Mouse (Mus musculus): Measurements from ENCODE around the gene Pakap. TPM values are rescaled to one million over a fixed set of nuclear protein-coding genes. Genes with fewer than 3 reads are reported as not detected.

The Pakap gene
- 11.2 and 12.7 TPM in 2 replicates for polyA plus RNA-seq (2015; fragmentation: Nextera tagmentation; extraction: Ambion mirVana)

GRCm38 (mm10) chr4:57567666-57568206 is at the start of gene Pakap:
Gene Pakap, plus strand, starts transcription at chr4:57568179.
- Histone ChIP-seq H3K36me3 (ENCODE audit: control insufficient read depth, insufficient read depth, low read length) (no peaks in the 10 kb centered on the region), H3K27ac (ENCODE audit: low read length) (peak within 1 kb of the TSS; percentile 70), H3K4me1 (ENCODE audit: control insufficient read depth, insufficient read depth, low read length) (peaks cover 2% of the 10 kb centered on the region; the same call in 1 of the 2 replicates), H3K4me2 (ENCODE audit: low read length) (peak within 1 kb of the TSS; percentile 64), H3K9ac (ENCODE audit: low read depth, low read length) (peak within 1 kb of the TSS; percentile 72), H3K4me3 (ENCODE audit: low read depth, low read length) (peak within 1 kb of the TSS; percentile 50), H3K9me3 (replicated peaks; ENCODE audit: control insufficient read depth, low read length, poor library complexity, severe bottlenecking) (no peaks in the 10 kb centered on the region), H3K27me3 (ENCODE audit: control insufficient read depth, insufficient read depth, low read depth, low read length) (no peaks in the 10 kb centered on the region)
- peak; percentile 93 for ATAC-seq
- WGBS = 0% methylated on average over 50 of the region's 51 CpGs

- Histone ChIP-seq H3K27me3 (ENCODE audit: control insufficient read depth, insufficient read depth, low read depth, low read length) (no peaks in the 10 kb centered on the region), H3K4me3 (ENCODE audit: low read depth, low read length) (no peak overlapping the region), H3K9me3 (replicated peaks; ENCODE audit: control insufficient read depth, low read length, poor library complexity, severe bottlenecking) (no peaks in the 10 kb centered on the region), H3K4me1 (ENCODE audit: control insufficient read depth, insufficient read depth, low read length) (no peaks in the 10 kb centered on the region), H3K27ac (ENCODE audit: low read length) (no peak overlapping the region), H3K36me3 (ENCODE audit: control insufficient read depth, insufficient read depth, low read length) (no peaks in the 10 kb centered on the region), H3K4me2 (ENCODE audit: low read length) (no peak overlapping the region), H3K9ac (ENCODE audit: low read depth, low read length) (no peak overlapping the region)
- ATAC-seq = no peak
- 91% methylated on average over 15 of the region's 15 CpGs for WGBS
These were observed 44.5 kb upstream of the Pakap start for GRCm38 (mm10) chr4:57523456-57523855.

GRCm38 (mm10) chr4:57524461-57524860 is 43.5 kb upstream of the Pakap start:
- Histone ChIP-seq H3K27ac (ENCODE audit: low read length) (no peak overlapping the region), H3K27me3 (ENCODE audit: control insufficient read depth, insufficient read depth, low read depth, low read length) (no peaks in the 10 kb centered on the region), H3K4me2 (ENCODE audit: low read length) (no peak overlapping the region), H3K4me1 (ENCODE audit: control insufficient read depth, insufficient read depth, low read length) (no peaks in the 10 kb centered on the region), H3K9me3 (replicated peaks; ENCODE audit: control insufficient read depth, low read length, poor library complexity, severe bottlenecking) (no peaks in the 10 kb centered on the region), H3K4me3 (ENCODE audit: low read depth, low read length) (no peak overlapping the region), H3K9ac (ENCODE audit: low read depth, low read length) (no peak overlapping the region), H3K36me3 (ENCODE audit: control insufficient read depth, insufficient read depth, low read length) (no peaks in the 10 kb centered on the region)
- WGBS = 80% methylated on average over 3 of the region's 3 CpGs
- no peak for ATAC-seq

GRCm38 (mm10) chr4:57525221-57526011 is 42.6 kb upstream of the Pakap start:
- H3K27me3 ChIP-seq (ENCODE audit: control insufficient read depth, insufficient read depth, low read depth, low read length) = no peaks in the 10 kb centered on the region
- H3K4me1 ChIP-seq (ENCODE audit: control insufficient read depth, insufficient read depth, low read length) = no peaks in the 10 kb centered on the region
- no peaks in the 10 kb centered on the region for H3K9me3 ChIP-seq (replicated peaks; ENCODE audit: control insufficient read depth, low read length, poor library complexity, severe bottlenecking)
- H3K36me3 ChIP-seq (ENCODE audit: control insufficient read depth, insufficient read depth, low read length) = no peaks in the 10 kb centered on the region
- H3K4me3 ChIP-seq (ENCODE audit: low read depth, low read length) = no peak overlapping the region
- H3K4me2 ChIP-seq (ENCODE audit: low read length) = no peak overlapping the region
- ATAC-seq = no peak
- WGBS = 78% methylated on average over 9 of the region's 9 CpGs
- H3K9ac ChIP-seq (ENCODE audit: low read depth, low read length) = no peak overlapping the region
- no peak overlapping the region for H3K27ac ChIP-seq (ENCODE audit: low read length)

- Histone ChIP-seq H3K27me3 (ENCODE audit: control insufficient read depth, insufficient read depth, low read depth, low read length) (no peaks in the 10 kb centered on the region), H3K9ac (ENCODE audit: low read depth, low read length) (no peak overlapping the region), H3K9me3 (replicated peaks; ENCODE audit: control insufficient read depth, low read length, poor library complexity, severe bottlenecking) (no peaks in the 10 kb centered on the region), H3K4me2 (ENCODE audit: low read length) (no peak overlapping the region), H3K36me3 (ENCODE audit: control insufficient read depth, insufficient read depth, low read length) (no peaks in the 10 kb centered on the region), H3K27ac (ENCODE audit: low read length) (no peak overlapping the region), H3K4me1 (ENCODE audit: control insufficient read depth, insufficient read depth, low read length) (no peaks in the 10 kb centered on the region), H3K4me3 (ENCODE audit: low read depth, low read length) (no peak overlapping the region)
- no peak for ATAC-seq
These were observed 39.7 kb upstream of the Pakap start for GRCm38 (mm10) chr4:57528296-57528695.

GRCm38 (mm10) chr4:57533686-57534085 is 34.3 kb upstream of the Pakap start:
- no peaks in the 10 kb centered on the region for H3K27me3 ChIP-seq (ENCODE audit: control insufficient read depth, insufficient read depth, low read depth, low read length)
- H3K4me3 ChIP-seq (ENCODE audit: low read depth, low read length) = no peak overlapping the region
- no peak for ATAC-seq
- no peaks in the 10 kb centered on the region for H3K4me1 ChIP-seq (ENCODE audit: control insufficient read depth, insufficient read depth, low read length)
- no peak overlapping the region for H3K9ac ChIP-seq (ENCODE audit: low read depth, low read length)
- no peaks in the 10 kb centered on the region for H3K9me3 ChIP-seq (replicated peaks; ENCODE audit: control insufficient read depth, low read length, poor library complexity, severe bottlenecking)
- H3K36me3 ChIP-seq (ENCODE audit: control insufficient read depth, insufficient read depth, low read length) = no peaks in the 10 kb centered on the region
- 73% methylated on average over 6 of the region's 6 CpGs for WGBS
- no peak overlapping the region for H3K27ac ChIP-seq (ENCODE audit: low read length)
- H3K4me2 ChIP-seq (ENCODE audit: low read length) = no peak overlapping the region

GRCm38 (mm10) chr4:57534232-57534631 is 33.7 kb upstream of the Pakap start:
- no peak overlapping the region for H3K27ac ChIP-seq (ENCODE audit: low read length)
- no peaks in the 10 kb centered on the region for H3K36me3 ChIP-seq (ENCODE audit: control insufficient read depth, insufficient read depth, low read length)
- WGBS = 60% methylated on average over 6 of the region's 6 CpGs
- H3K9ac ChIP-seq (ENCODE audit: low read depth, low read length) = no peak overlapping the region
- no peak overlapping the region for H3K4me3 ChIP-seq (ENCODE audit: low read depth, low read length)
- H3K4me2 ChIP-seq (ENCODE audit: low read length) = no peak overlapping the region
- H3K9me3 ChIP-seq (replicated peaks; ENCODE audit: control insufficient read depth, low read length, poor library complexity, severe bottlenecking) = no peaks in the 10 kb centered on the region
- ATAC-seq = no peak
- H3K27me3 ChIP-seq (ENCODE audit: control insufficient read depth, insufficient read depth, low read depth, low read length) = no peaks in the 10 kb centered on the region
- H3K4me1 ChIP-seq (ENCODE audit: control insufficient read depth, insufficient read depth, low read length) = no peaks in the 10 kb centered on the region

- WGBS = 91% methylated on average over 4 of the region's 4 CpGs
- no peak overlapping the region for H3K27ac ChIP-seq (ENCODE audit: low read length)
- no peak overlapping the region for H3K4me2 ChIP-seq (ENCODE audit: low read length)
- no peaks in the 10 kb centered on the region for H3K27me3 ChIP-seq (ENCODE audit: control insufficient read depth, insufficient read depth, low read depth, low read length)
- no peak for ATAC-seq
- H3K9ac ChIP-seq (ENCODE audit: low read depth, low read length) = no peak overlapping the region
- H3K4me3 ChIP-seq (ENCODE audit: low read depth, low read length) = no peak overlapping the region
- no peaks in the 10 kb centered on the region for H3K9me3 ChIP-seq (replicated peaks; ENCODE audit: control insufficient read depth, low read length, poor library complexity, severe bottlenecking)
- H3K4me1 ChIP-seq (ENCODE audit: control insufficient read depth, insufficient read depth, low read length) = no peaks in the 10 kb centered on the region
- H3K36me3 ChIP-seq (ENCODE audit: control insufficient read depth, insufficient read depth, low read length) = no peaks in the 10 kb centered on the region
These were observed 32.9 kb upstream of the Pakap start for GRCm38 (mm10) chr4:57535087-57535486.

- Histone ChIP-seq H3K27me3 (ENCODE audit: control insufficient read depth, insufficient read depth, low read depth, low read length) (no peaks in the 10 kb centered on the region), H3K9me3 (replicated peaks; ENCODE audit: control insufficient read depth, low read length, poor library complexity, severe bottlenecking) (no peaks in the 10 kb centered on the region), H3K4me1 (ENCODE audit: control insufficient read depth, insufficient read depth, low read length) (no peaks in the 10 kb centered on the region), H3K9ac (ENCODE audit: low read depth, low read length) (no peak overlapping the region), H3K27ac (ENCODE audit: low read length) (no peak overlapping the region), H3K4me2 (ENCODE audit: low read length) (no peak overlapping the region), H3K4me3 (ENCODE audit: low read depth, low read length) (no peak overlapping the region), H3K36me3 (ENCODE audit: control insufficient read depth, insufficient read depth, low read length) (no peaks in the 10 kb centered on the region)
- no peak for ATAC-seq
- WGBS = 18% methylated on average over 4 of the region's 4 CpGs
These were observed 29.8 kb upstream of the Pakap start for GRCm38 (mm10) chr4:57538029-57538688.
